Mouse (Mus musculus): ENCODE measurements at regions not wholly inside any gene's neighbourhood (a gene's known extent, or its start where the extent isn't known, plus 50 kb on each side); places are given as distances from the start of the nearest gene placed in this dataset.

DNA sequence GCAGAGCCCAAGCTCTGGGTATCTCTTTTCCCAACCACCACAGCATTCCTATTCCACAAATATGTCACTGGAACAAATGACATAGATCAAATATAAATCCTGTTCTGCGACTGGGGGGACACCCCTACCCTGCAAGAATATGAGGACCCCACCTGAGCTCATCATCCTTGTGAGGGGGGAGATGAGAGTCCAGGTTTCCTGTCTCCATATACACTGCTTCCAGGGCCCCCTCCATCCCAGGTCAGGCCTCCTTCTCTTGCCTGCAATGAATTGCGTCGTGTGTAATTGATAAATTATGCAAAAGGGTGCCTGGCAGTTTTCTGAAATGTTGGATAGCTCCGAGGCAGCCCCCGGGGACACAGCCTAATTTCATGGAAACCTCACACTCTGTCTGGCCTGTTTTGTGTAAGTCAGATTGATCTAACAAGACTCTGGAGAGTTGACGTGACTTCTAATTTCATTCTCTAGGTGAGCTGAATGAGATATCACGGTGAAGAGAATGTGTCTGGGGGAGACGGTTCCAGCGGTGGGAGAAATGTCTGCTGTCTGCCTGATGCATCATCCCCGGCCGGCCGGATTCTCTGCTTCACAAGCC is 110.3 kb upstream of the Tle3 start:
- DNase-seq (ENCODE audit: low read depth), result no peak

- no peak for DNase-seq (ENCODE audit: low read depth)
Measured at GRCm38 (mm10) chr9:61263335-61263734, 108.8 kb upstream of the Tle3 start.

DNA sequence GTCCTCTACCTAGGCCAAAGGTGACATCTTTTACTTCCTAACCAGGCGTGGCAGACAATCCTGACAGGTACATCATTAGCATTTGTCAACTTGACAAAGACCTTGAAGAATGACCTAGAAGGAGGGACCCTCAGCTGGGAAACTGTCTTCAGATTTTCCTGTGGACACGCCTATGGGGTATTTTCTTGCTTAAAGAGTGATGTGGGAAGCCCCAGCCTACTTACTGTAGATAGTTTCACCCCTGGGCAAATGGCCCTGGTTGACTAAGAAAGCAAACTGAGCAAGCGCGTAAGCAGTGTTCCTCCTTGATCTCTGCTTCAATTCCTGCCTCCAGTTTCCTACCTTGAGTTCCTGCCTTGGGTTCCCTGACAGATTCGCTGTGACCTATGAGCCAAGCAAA is 106.7 kb upstream of the Tle3 start:
- DNase-seq (ENCODE audit: low read depth), result no peak

GRCm38 (mm10) chr9:61266992-61267391 is 105.2 kb upstream of the Tle3 start:
- no peak for DNase-seq (ENCODE audit: low read depth)

DNA sequence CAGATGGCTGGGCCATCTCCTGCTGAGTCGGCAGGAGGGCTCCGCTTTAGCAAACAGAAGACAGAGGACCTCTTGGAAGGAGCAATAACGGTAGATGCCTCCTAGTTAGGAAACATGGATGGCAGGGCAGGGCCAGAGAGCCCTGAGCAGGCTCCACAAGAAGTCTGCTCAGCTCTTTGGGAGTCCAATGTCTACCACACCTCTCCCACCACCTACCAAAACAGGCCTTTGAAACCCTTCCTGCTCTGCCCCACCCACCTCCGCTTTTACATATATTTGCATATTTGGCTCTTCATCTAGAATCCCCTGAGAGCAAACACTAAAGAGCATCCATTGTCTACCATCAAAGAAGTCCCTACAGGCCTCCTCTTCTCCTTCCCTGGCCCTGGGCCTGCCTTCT is 104.6 kb upstream of the Tle3 start:
- no peak for DNase-seq (ENCODE audit: low read depth)

GRCm38 (mm10) chr9:61268162-61268561 is 104.0 kb upstream of the Tle3 start:
- DNase-seq (ENCODE audit: low read depth), result no peak

DNA sequence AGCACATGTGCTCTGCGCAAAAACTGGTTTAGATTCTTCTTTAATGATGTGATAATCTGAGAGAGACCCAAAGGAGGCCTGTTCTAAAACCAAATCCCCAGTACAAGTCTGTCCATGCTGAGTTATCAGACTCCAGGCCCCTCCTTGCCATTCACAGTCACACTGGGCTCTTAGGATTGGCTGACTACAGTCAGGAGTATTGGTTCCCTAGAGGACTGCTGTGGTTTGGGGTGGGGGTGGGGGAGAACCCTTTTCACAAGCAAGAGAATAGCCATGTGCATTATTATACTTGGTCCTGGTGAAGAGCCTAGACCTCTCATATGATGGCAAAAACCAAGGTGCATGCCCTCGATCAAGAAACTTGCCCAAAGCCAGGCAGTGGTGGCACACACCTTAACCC is 103.5 kb upstream of the Tle3 start:
- no peak for DNase-seq (ENCODE audit: low read depth)

DNA sequence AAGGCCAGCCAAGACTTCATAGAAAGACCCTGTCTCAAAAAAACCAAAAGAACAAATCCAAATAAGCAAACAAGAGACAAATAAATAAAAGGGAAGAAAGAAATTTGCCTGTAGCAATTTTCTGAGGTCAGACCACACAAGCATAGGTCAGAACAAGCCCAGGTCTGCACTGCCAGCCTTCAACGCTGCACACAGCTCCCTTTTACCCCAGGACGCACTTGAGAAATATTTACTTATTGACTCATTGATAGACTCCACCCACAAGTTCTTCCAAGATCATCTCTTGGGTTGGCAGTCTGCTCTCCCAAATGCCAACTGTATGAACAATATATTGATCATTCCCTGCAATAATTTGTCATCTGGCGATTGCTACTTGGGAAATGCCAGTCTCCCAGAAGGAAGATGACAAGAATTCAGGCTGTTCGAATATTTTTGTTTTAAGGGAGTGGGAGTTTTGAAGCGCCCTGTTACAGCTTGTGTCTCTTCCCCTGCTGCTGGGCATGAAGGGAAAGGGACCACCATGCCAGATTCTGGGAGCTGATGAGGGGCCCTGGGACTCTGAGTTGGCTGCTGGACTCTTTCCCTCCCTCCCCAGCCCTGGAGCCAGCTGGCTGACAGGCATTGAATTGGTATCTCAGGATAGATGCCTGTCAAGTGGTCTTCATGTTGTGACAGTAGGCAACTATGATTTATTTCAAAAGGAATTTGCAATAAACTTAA is 102.9 kb upstream of the Tle3 start:
- DNase-seq (ENCODE audit: low read depth), result no peak

DNA sequence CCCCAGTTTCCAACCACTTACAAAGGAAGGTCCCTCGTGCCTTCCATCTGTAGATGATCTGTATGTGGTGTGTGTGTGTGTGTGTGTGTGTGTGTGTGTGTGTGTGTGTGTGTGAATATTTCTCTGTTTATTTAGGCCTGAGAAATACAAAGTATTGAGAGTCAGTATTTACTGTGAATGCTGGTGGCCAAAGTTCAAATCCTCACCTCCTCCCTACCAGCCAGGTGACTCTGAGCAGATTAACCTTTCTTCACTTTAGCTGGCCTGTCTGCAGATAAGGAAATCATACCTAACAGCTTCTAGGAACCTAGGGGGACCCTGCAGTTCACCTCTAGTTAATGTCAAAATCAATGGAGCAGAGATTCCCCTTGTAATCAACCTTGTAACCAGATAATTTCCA is 100.9 kb upstream of the Tle3 start:
- no peak for DNase-seq (ENCODE audit: low read depth)

DNA sequence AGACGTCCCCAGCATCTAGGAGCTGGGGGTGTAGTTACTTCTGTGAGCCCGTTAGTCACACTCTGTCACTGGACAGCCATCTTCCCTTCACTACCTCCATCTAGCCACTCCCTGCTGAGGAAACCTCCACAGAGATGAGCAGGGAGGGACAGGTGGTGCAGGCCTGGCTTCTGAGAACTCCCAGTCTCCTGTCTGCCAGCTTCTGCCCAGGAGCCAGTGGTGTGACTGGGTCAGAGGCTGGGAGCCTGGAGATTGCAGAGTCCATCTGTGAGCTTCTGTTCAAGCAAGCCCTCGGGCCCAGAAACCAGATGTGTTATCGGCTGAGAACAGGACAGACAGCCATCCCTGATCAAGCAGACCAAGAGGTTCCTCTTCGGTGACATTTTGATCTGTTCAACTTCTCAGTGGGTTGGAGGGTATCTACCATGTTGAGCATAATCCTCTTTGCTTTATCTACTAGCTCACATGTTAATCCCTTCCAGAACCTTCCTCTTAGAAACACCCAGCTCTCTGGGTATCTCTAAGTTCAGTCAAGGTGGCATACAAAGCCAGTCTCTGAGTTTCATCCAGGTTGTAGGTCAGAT is 100.3 kb upstream of the Tle3 start:
- DNase-seq (ENCODE audit: low read depth), result no peak

GRCm38 (mm10) chr9:61274020-61274419 is 98.1 kb upstream of the Tle3 start:
- DNase-seq (ENCODE audit: low read depth), result no peak

GRCm38 (mm10) chr9:61277369-61278215 is 94.6 kb upstream of the Tle3 start:
- no peak for DNase-seq (ENCODE audit: low read depth)

GRCm38 (mm10) chr9:61278216-61278758 is 93.9 kb upstream of the Tle3 start:
- no peak for DNase-seq (ENCODE audit: low read depth)

DNA sequence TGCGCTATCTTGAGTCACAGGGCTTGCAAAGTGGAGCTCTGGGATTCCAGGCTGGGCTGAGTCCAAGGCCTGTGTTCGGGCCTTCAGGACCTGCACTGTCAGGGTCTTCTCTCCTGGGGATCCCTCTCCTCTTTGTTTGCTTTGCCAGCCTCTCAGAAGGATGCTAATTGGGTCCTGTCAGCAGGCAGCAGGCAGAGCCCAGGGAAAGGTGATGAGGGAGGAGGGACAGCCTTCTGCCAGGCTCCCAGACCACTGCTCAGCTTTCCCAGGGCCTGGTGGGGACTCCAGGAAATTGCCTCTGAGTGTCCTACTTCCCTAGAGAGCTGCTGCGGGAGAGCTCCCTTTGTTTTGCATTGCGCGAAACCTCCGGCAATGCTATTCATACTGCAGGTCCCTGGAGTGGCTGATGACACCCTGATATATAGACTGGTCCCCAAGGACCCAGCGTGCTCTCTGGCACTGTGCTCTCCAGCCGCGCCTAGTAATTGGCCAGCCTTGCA is 93.1 kb upstream of the Tle3 start:
- no peak for DNase-seq (ENCODE audit: low read depth)

DNA sequence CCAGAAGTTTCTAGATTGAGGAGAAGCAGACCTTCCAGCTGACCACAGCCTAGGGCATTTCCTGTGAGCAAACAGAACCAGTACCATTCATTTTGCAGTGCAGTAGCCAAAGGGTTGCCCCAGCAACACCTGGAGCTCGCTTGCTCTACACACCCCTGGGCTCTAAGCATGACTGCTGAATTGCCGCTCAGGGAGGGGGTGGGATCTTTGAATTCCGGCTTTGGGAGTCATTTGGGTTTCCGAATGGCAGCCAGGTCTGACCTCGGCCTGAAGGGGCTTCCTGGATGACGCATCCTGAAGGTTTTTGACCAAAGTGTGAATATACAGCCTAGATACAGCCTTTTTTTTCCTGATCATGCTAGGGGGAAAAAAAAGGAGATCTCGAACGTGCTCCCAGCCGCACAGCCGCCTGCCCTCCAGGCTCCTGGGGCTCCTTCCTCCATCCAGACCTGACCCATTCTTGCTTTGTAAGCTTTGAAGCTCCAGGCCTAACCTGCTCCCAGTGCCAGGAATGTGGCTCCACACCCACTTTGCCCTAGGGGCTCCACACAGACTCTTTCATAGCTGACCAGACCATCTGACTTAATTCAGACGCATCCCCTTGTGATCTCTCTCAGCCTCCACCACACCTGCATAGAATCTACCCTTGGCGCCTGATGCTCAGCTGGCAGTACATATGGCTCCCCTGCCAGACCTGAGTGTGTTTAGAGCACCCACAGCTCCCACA is 91.1 kb upstream of the Tle3 start:
- no peak for DNase-seq (ENCODE audit: low read depth)

- no peak for DNase-seq (ENCODE audit: low read depth)
Measured at GRCm38 (mm10) chr9:61283311-61283710, 88.9 kb upstream of the Tle3 start.

DNA sequence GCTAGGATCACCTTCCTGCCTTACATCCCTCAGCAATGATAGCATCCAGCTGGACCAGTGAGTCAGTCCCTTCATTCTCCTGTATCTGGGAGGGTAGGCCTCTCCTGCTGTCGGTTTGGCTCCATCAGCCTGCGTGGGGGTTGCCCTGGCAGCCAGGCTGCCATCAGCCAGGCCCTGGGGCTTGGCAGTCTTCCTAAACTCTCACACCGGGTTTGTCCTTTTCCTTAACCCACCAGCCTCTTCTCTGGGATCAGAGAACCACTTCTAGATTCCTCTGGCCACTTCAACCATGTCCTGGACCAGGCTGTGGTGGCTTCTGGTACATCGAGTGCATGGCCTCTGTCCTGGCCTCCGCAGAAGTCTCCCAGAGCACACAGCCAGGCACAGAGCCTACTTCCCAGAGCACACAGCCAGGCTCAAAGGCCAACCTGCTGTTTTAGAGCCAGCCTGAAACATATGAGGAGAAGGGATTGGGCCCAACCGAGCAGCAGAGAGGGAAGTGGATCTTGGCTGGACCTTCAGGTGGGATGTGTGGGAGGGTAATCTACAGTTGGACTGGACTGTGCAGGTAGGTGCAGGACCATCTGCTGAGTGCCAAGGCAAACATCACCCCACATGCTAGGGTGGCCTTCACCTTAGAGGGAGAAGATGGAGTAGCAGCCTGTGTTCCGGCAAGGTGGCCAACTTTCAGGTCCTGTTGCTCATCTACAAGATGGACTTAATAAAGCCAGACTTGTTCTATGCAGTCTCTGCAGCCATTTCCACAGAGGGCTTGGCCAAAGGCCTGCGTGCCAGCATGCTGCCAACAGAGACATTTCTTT is 87.8 kb upstream of the Tle3 start:
- DNase-seq (ENCODE audit: low read depth), result peak; percentile 99

DNA sequence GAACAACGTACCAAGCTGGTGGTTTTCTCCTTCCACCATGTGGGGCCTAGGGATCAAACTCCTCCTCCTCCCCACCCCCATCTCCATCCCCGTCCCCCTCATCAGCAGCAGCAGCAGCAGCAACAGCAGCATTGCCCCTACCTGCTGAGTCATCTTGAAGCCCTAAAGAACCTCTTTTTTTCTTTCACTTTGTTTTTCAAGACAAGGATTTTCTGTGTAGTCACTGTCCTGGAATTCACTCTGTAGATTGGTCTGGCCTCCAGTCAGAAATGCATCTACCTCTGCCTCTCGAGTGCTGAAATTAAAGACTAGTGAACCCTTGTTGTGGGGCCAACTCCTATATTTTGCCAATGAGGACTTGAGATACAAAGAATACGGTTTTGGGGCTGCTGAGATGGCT is 85.6 kb upstream of the Tle3 start:
- DNase-seq (ENCODE audit: low read depth), result no peak

DNA sequence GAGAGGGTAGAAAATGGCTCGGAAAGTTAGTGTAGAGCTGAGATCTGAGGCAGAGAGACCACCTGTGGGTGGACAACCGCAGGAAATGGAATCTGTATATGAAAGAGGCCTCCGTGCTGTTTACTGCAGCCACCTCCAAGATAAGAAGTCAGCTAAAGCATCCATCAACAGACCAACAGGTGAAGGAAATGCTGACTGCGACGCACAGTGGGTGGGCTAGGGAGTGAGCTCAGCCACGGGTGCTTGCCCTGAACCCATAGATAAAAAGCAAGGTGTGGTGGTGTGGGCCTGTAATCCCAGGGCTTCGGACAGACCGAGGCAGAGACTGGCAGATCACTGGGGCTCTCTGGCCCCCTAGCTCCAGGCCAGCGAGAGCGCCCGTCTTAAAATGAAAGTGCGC is 83.0 kb upstream of the Tle3 start:
- DNase-seq (ENCODE audit: low read depth), result no peak

- no peak for DNase-seq (ENCODE audit: low read depth)
Measured at GRCm38 (mm10) chr9:61289713-61290112, 82.5 kb upstream of the Tle3 start.

- DNase-seq (ENCODE audit: low read depth), result no peak
Measured at GRCm38 (mm10) chr9:61291646-61292045, 80.5 kb upstream of the Tle3 start.

Measured in gonadal fat pad, adult 2 months (tissue).